ENCODE assay signal across 12 mouse cellular contexts in genomic region chr2:158682344-158683037, GRCm38 (mm10). TPM values are rescaled to one million over a fixed set of nuclear protein-coding genes. Genes with fewer than 3 reads are reported as not detected.
DNase-seq lines count a peak whose midpoint lies in the region; ATAC-seq and TF ChIP-seq lines count a peak whose summit lies in the region.
"Had no signal": no experiment of that assay in that cellular context is flagged by ENCODE, and none has a peak within 500 bp of the region (broad histone marks: within the 10 kb centered on the region; RNA-seq: fewer than 3 reads in every experiment).

No protein-coding gene starts in this region.

- no peak for TF ChIP-seq POLR2A in thymus, adult 2 months (IDR thresholded peaks at IDR 0.05; ENCODE audit: control insufficient read depth, extremely low read depth, insufficient read depth, low read length, poor library complexity)

- H3K36me3 ChIP-seq in forebrain, embryonic 13.5 days (ENCODE audit: poor library complexity, severe bottlenecking), result no peaks in the 10 kb centered on the region
- H3K36me3 ChIP-seq in forebrain, embryonic 14.5 days (ENCODE audit: control insufficient read depth, insufficient read depth, low read length), result no peaks in the 10 kb centered on the region
- no peaks in the 10 kb centered on the region for H3K36me3 ChIP-seq in kidney, embryonic 14.5 days (ENCODE audit: control insufficient read depth, insufficient read depth, low read length)
- no peaks in the 10 kb centered on the region for H3K36me3 ChIP-seq in thymus, adult 2 months (ENCODE audit: control insufficient read depth, insufficient read depth, low read length)
- H3K36me3 ChIP-seq: hindbrain, embryonic 10.5 days; stomach, embryonic 15.5 days had no signal

- 63% methylated on average over 11 of the region's 11 CpGs for WGBS in forebrain, embryonic 13.5 days
- WGBS in forebrain, embryonic 14.5 days, result 67% methylated on average over 11 of the region's 11 CpGs
- 46% methylated on average over 11 of the region's 11 CpGs for WGBS in kidney, embryonic 14.5 days
- WGBS in thymus, adult 2 months, result 61% methylated on average over 11 of the region's 11 CpGs

- no peak overlapping the region for H3K9ac ChIP-seq in forebrain, embryonic 13.5 days
- H3K9ac ChIP-seq in forebrain, embryonic 14.5 days (ENCODE audit: low read length), result no peak overlapping the region
- H3K9ac ChIP-seq in kidney, embryonic 14.5 days (ENCODE audit: low read depth, low read length), result no peak overlapping the region
- H3K9ac ChIP-seq: stomach, embryonic 15.5 days had no signal

- H3K27ac ChIP-seq in forebrain, embryonic 13.5 days, result peak overlapping the region; percentile 25; the same call in 1 of the 2 replicates
- no peak overlapping the region for H3K27ac ChIP-seq in forebrain, embryonic 14.5 days (ENCODE audit: low read depth, low read length)
- H3K27ac ChIP-seq in kidney, embryonic 14.5 days (ENCODE audit: low read depth, low read length), result peak overlapping the region; percentile 30; the same call in 1 of the 2 replicates
- peak overlapping the region; percentile 21 for H3K27ac ChIP-seq in thymus, adult 2 months (ENCODE audit: control insufficient read depth, insufficient read depth, low read length)
- H3K27ac ChIP-seq: hindbrain, embryonic 10.5 days; stomach, embryonic 15.5 days had no signal

- no peak for DNase-seq in forebrain, embryonic 14.5 days (ENCODE audit: low spot score)
- DNase-seq in kidney, postnatal 14 days, result no peak
- no peak for DNase-seq in thymus, adult 2 months
- no peak for DNase-seq in thymus, postnatal 10 days (ENCODE audit: low spot score in 2 of 2)
- DNase-seq in testis, postnatal 14 days (ENCODE audit: low spot score), result no peak
- DNase-seq in urinary bladder, postnatal 36 days (ENCODE audit: low spot score in 2 of 2), result no peak
- DNase-seq: gastrocnemius, postnatal 10 days; lung, postnatal 14 days had no signal

- no peaks in the 10 kb centered on the region for H3K9me3 ChIP-seq in forebrain, embryonic 13.5 days (replicated peaks)
- no peaks in the 10 kb centered on the region for H3K9me3 ChIP-seq in forebrain, embryonic 14.5 days (replicated peaks; ENCODE audit: control insufficient read depth, low read length)
- H3K9me3 ChIP-seq in kidney, embryonic 14.5 days (ENCODE audit: control insufficient read depth, low read length), result no peaks in the 10 kb centered on the region
- H3K9me3 ChIP-seq: hindbrain, embryonic 10.5 days; stomach, embryonic 15.5 days had no signal

- no peak for TF ChIP-seq CTCF in thymus, adult 2 months (IDR thresholded peaks at IDR 0.05; ENCODE audit: borderline replicate concordance, control insufficient read depth, extremely low read depth, insufficient read depth, low read length, poor library complexity)

- no peak overlapping the region for H3K4me3 ChIP-seq in forebrain, embryonic 13.5 days
- H3K4me3 ChIP-seq in forebrain, embryonic 14.5 days (ENCODE audit: low read depth, low read length), result no peak overlapping the region
- no peak overlapping the region for H3K4me3 ChIP-seq in kidney, embryonic 14.5 days (ENCODE audit: low read length)
- H3K4me3 ChIP-seq in thymus, adult 2 months (ENCODE audit: control insufficient read depth, insufficient read depth, low read length), result no peak overlapping the region
- H3K4me3 ChIP-seq: hindbrain, embryonic 10.5 days; stomach, embryonic 15.5 days had no signal

- no peak overlapping the region for H3K4me2 ChIP-seq in forebrain, embryonic 13.5 days
- H3K4me2 ChIP-seq in forebrain, embryonic 14.5 days (ENCODE audit: low read length), result no peak overlapping the region
- H3K4me2 ChIP-seq in kidney, embryonic 14.5 days (replicated peaks; ENCODE audit: low read depth, low read length), result no peak overlapping the region
- H3K4me2 ChIP-seq: stomach, embryonic 15.5 days had no signal

- peaks cover 42% of the 10 kb centered on the region for H3K4me1 ChIP-seq in forebrain, embryonic 13.5 days
- peaks cover 7% of the 10 kb centered on the region; the same call in 1 of the 2 replicates for H3K4me1 ChIP-seq in forebrain, embryonic 14.5 days (ENCODE audit: control insufficient read depth, insufficient read depth, low read length)
- H3K4me1 ChIP-seq in kidney, embryonic 14.5 days (ENCODE audit: control insufficient read depth, insufficient read depth, low read length), result peaks cover 29% of the 10 kb centered on the region
- H3K4me1 ChIP-seq in thymus, adult 2 months (replicated peaks; ENCODE audit: control insufficient read depth, insufficient read depth, low read length), result peaks cover 49% of the 10 kb centered on the region
- H3K4me1 ChIP-seq: stomach, embryonic 15.5 days had no signal

- no peaks in the 10 kb centered on the region for H3K27me3 ChIP-seq in forebrain, embryonic 13.5 days
- no peaks in the 10 kb centered on the region for H3K27me3 ChIP-seq in forebrain, embryonic 14.5 days (replicated peaks; ENCODE audit: control insufficient read depth, insufficient read depth, low read length)
- H3K27me3 ChIP-seq in kidney, embryonic 14.5 days (ENCODE audit: control insufficient read depth, insufficient read depth, low read length), result no peaks in the 10 kb centered on the region
- H3K27me3 ChIP-seq in thymus, adult 2 months (ENCODE audit: control insufficient read depth, insufficient read depth, low read length), result no peaks in the 10 kb centered on the region
- H3K27me3 ChIP-seq: stomach, embryonic 15.5 days had no signal

- ATAC-seq in forebrain, embryonic 13.5 days, result no peak
- ATAC-seq in forebrain, embryonic 14.5 days, result no peak
- no peak for ATAC-seq in kidney, embryonic 14.5 days (ENCODE audit: low FRiP score, low TSS enrichment)

RNA-seq across cellular contexts. Expression of gene Ppp1r16b, which starts 17.3 kb away (rescaled TPM):
- polyA plus RNA-seq in forebrain, embryonic 13.5 days (2015; fragmentation: Nextera tagmentation; extraction: Ambion mirVana), result 7.8 and 8.4 TPM in 2 replicates
- polyA plus RNA-seq in forebrain, embryonic 14.5 days (2014; fragmentation: Nextera tagmentation; extraction: Ambion mirVana), result 12.4 and 18.4 TPM in 2 replicates
- 16.6 and 17.3 TPM in 2 replicates for polyA plus RNA-seq in kidney, embryonic 14.5 days (2014; fragmentation: Nextera tagmentation; extraction: Ambion mirVana)
- 55.8 and 61.4 TPM in 2 replicates for polyA plus RNA-seq in thymus, adult 2 months (2012; rRNA removed)

RNA-seq across cellular contexts. Expression of gene Actr5, which starts 57.8 kb away (rescaled TPM):
- polyA plus RNA-seq in forebrain, embryonic 13.5 days (2015; fragmentation: Nextera tagmentation; extraction: Ambion mirVana), result 11.5 and 14.1 TPM in 2 replicates
- polyA plus RNA-seq in forebrain, embryonic 14.5 days (2014; fragmentation: Nextera tagmentation; extraction: Ambion mirVana), result 10.4 and 12.8 TPM in 2 replicates
- 13.2 and 15.6 TPM in 2 replicates for polyA plus RNA-seq in kidney, embryonic 14.5 days (2014; fragmentation: Nextera tagmentation; extraction: Ambion mirVana)
- 24.8 and 26.2 TPM in 2 replicates for polyA plus RNA-seq in thymus, adult 2 months (2012; rRNA removed)
